Mouse (Mus musculus) monocyte, adult 5-6 weeks (primary cell): ENCODE measurements around the gene Olfr315. TPM values are rescaled to one million over a fixed set of nuclear protein-coding genes. Genes with fewer than 3 reads are reported as not detected.
"Not testable (repeated sequence)": the region's sequence is repeated elsewhere in the genome, so short reads cannot be mapped to it uniquely, and the experiment has no call there.

ENCODE experiments used
- ATAC-seq: fragments of 153-309, 156-312 bp; replicated peaks from 2 replicates; pipeline ENCODE4 v1.8.0; 2017; ENCODE audit warnings: mild to moderate bottlenecking; ENCODE audit not compliant: low TSS enrichment, insufficient number of reproducible peaks, severe bottlenecking, poor library complexity, low FRiP score
- total RNA-seq: library from RNA; stranded (forward); fragments of 200-1000, 200-491, 200-594 nt; gene quantifications from 3 replicates; pipeline ENCODE4 v1.2.3, GENCODE M21; 2017

Gene Olfr315
- total RNA-seq, result not detected in 3 replicates

DNA sequence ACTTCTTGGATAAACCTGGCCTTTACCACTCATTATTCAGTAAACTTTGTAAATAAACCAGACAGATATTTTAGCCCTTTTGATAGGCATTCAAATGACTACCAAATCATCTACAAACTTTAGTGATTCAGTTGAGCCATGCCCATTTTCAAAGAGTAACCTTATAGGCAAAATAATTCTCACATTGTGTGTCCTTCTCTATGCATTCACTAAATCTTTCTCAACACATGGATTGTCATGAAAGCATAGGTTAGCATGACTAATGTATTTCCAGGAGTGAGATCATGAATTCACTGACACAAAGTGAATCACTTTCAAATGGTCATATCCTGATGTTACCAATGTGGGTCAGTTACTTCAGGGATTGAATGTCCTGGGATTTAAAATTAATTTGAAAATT is at the start of gene Olfr315:
TSS of gene Olfr315 (plus strand) at position 301 of the 400 bp plus-strand sequence.
- no peak for ATAC-seq

DNA sequence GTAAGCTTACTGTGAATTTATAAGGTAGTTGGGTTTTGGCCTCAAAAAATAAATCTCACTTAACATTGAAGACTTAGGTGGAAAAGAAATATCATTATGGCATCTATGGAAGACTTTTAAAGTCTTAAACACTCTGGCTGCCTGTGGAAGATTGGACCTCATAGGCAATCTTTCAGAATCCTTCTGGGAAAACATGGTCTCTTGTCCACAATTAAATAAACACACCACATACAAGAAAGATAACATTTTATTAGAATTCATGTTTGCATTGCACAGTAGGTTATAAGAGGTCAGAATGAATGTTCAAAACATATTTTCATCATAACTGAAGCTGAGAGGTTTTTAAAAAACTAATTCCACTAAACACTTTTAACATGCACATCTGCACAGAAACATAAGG is 49.1 kb upstream of the Olfr315 start, which contains the start of gene Olfr318:
TSS of gene Olfr318 (minus strand) at position 101 of the 400 bp plus-strand sequence.
- ATAC-seq, result no peak

DNA sequence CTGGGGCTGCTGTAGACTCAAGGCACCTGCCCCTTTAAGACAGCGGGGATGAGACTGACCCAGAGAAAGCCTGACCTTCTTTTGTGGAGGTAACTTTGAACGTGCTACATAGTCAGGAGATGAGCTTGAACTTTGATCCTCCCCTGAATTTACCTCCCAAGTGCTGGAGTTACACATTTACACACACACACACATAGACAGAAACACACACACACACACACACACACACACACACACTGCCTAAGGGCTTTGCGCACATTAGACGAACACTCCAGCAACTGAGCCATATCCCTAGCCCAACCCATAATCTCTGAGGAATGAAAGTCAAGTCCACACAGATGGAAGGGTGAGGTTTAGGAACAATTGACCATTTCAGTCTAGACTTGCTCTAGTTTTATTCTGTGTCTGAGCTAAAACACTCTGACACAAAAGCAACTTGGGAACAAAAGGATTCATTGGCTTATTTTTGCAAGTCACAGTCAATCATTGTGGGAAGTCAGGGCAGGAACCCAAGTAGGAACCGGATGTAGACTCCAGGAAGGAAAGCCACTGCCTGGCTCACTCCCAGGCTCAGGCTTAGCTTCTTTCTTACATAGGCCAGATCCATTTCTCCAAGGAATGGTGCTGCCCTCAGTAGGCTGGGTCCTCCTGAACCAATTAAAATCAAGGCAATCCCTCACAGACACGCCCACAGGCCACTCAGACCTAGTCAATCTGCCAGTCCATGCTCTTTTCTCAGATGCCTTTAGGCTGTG is 44.9 kb upstream of the Olfr315 start:
- ATAC-seq, result not testable (repeated sequence)

DNA sequence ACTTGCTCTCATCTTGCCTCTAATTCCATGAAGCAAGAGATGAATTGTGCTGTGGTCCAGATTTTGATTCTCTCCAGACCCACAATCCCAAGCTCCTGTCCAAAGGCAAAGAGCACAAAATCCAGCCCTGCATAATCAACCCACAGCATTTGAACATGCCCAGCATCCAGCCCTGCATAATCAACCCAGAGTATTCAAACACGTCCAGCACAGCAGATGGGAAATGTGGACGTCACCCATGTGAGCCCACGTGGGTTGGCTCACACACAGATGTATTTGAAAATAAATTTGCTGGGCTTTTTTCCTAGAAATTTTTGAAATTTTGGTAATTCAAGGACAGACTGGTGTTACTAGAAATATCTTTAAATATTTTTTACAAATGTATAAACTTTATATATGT is 39.6 kb upstream of the Olfr315 start:
- ATAC-seq, result no peak

DNA sequence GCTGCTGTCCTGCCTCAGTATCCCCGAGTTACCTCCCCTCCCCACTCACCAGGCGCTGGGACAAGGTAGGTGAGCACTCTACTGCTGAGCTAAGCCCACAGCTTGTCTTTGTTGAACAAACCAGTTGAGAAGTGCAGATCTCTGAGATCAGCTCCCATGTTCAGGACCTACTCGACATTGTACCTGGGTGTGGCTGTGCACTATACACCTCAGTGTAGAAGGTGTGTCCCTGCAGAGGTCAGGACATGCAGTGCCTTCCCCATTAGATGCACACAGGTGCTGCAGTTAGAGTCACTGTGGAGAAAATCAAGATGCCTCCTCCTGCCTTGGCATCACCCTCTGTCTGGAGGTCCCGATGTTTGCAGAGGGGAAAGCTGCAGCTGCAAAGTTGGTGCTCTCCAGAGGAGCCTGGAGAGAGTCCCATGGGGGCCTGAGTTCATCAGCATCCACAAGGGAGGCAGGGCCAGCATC is 34.2 kb upstream of the Olfr315 start, which contains the start of gene Olfr317:
TSS of gene Olfr317 (minus strand) at position 421 of the 471 bp plus-strand sequence.
- ATAC-seq, result no peak

DNA sequence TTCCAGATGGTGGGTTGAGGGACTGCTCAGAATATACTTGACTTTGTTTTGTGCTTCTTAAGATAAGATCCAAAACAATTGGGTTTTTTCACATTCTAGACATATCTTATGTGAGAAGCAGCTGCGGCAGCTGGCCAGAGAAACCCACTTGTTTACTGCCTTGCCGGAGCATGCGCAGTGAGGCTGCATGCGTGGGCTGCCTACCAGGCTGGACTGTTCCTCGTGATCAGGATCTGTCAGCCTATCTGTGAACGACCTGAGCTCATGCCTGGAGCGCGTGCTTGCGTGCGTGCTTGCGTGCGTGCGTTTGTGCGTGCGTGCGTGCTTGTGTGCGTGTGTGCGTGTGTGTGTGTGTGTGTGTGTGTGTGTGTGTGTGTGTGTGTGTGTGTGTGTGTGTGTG is 21.9 kb upstream of the Olfr315 start:
- ATAC-seq, result not testable (repeated sequence)

DNA sequence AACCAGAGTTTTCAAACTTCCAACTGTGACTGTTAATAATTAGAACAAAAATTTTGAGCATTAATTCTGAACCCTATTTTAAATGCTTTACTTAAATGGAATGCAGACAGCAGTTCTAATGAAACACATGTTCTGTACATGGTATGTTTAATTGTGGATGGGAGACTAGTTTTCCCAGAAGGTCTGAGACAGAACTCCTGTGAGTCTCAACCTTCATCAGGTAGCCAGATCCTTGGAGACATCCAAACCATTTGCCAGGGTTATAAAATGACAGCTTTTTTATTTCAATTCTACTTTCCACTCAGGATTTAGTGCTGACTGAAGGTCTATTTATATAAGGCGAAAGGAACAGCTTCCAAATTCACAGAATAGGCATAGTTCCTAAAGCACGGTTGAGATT is 20.6 kb upstream of the Olfr315 start, which contains the start of gene Olfr316:
TSS of gene Olfr316 (plus strand) at position 301 of the 400 bp plus-strand sequence.
- ATAC-seq, result no peak

DNA sequence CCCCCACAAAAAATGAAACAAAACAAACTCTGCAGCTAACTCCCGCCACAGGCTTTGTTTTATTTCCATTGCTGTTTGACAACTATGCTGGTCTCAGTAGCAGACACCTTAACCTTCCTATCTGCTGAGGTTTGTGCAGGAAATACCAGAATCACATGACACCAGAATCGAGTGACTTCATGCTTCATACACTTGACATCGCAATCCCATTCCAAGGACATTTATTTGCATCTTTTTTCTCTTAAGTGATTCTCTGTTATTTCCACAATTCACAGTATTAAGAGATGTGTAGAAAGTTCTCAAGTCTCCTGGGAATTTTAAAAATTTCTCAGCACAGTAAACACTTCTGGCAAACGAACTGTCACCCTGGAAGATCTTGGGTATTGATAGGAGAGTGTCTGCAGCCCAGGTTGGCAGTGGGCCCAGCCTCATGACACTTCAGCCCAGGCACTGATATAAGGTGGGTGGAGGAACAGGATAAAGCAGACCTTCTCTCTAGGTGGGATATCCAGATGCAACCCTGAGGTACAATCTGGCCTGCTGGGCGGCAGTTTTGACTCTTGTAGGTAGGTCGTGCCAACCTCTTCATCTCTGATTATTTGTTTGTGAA is 9.6 kb downstream of the Olfr315 start, which contains the start of gene Olfr314:
TSS of gene Olfr314 (plus strand) at position 473 of the 610 bp plus-strand sequence.
- no peak for ATAC-seq

DNA sequence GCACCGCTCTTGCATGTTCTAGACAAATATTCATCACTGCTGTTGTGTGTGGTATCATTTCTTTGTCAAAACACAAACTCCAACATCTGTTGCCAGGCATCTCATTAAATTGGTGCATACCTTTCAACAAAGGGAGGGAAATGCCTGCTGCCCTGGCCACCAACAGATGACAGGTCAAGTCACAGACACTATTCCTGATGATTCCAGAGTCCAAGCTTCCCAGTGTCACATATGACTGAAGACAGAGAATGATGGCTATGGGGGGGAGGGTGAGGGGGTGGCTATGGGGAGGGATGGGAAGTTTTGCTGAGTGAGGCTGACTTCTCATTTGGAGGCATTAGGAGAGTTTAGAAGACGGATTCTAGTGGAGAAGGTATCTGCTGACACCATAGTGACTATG is 11.2 kb downstream of the Olfr315 start:
- ATAC-seq, result no peak

DNA sequence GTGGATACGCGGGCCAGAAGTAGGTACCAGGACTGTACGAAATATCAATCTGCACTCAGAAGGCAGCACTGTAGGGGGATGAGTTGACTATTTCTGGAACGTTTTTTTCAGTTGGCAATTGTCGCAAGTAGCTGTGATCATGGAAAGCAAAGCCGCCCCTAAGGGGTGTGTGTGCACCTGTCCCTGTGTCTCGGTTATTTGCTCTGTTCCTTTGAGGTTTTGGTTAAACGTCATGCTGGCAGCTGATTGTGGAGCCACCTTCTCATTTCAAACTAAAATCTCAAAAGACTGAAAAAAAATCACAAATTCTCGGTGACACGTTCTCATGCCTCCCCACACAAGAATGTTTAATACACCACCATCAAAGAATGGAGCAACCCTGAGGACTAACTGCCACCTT is 14.7 kb downstream of the Olfr315 start:
- ATAC-seq, result no peak

DNA sequence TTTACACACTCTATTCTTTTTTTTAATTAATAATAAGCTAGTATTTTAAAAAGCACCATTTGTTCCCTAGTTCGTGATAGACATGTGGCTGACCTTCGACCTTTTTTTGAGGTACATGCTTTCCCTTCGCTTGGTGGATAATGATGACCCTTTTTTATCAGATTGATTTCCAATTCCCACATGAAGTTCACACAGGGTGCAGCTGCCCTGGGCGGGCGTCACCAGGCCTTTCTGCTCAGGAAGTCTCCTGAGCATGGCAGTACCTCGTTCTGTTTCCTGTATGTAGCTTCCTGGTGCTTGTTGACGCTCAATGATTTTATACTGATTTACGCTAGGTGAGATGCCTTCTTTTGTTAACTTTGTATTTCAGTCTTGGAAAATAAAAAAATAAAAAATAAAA is 15.4 kb downstream of the Olfr315 start:
- no peak for ATAC-seq

DNA sequence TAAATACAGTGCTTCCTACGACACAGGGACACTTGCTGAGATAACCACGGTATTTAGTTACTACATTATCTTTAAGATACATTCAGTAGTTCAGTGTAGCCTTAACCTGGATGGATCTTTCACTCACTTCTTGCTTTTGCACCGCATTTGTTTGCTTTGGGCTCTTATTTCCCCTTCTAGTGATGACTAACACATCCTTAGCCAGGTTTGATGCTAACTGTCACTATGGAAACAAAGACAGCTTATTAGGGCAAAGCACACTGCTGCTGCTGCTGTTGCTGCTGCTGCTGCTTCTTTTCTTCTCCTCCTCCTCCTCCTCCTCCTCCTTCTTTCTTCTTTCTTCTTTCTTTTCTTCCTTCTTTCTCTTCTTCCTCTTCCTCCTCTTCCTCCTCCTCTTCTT is 16.5 kb downstream of the Olfr315 start:
- no peak for ATAC-seq

DNA sequence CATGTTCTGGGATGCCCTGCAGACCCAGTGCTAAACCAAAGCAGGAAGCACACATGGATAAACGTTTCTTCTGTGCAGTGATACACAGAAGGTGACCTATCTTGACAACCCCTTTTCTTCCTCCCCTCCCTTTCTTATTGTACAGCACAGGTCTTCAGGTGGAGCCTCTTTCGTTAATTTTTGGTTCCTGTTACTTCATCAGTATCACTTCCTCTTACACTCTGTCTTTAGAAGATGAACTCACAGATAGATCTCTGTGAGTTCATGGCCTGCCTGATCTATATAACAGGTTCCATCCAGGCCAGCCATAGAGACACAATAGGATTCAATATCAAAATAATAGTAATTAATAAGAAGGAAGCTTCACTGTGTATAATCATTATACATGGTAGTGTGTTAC is 17.1 kb downstream of the Olfr315 start:
- ATAC-seq, result no peak

DNA sequence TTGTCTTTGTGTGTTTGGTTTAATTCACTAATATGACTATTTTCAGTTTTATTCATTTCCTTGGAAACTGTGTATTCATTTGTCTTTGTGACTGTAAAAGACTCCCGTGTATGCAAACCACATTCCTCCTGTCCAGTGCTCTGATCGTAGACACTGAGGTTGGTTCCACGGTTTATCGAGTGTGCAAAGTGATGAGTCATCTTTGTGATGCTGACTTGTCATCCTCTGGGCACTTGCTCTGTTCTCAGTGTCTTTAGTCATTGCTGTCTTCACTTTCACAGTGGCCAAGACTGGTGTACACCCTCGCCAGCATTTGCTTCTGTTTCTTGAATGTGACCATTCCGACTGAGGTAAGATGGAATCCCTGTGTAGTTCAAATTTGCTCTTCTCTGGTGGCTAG is 17.7 kb downstream of the Olfr315 start:
- ATAC-seq, result no peak

DNA sequence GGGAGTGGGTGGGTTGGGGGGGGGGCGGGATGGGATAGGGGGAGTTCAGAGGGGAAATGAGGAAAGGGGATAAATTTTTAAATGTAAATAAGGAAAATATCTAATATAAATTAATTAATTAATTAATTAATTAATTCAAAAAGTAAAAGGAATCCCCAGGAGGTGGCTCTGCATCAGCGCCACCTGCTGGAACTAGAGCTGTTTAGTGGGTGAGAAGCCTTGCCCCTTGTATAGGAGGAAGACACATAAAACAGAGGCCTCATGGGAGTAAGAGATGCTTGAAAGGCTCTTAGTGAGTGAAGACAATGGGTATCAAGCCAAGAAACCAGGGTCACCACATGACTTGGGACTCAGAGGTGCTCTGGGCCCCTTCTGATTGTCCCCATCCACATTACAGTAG is 22.9 kb downstream of the Olfr315 start:
- no peak for ATAC-seq

DNA sequence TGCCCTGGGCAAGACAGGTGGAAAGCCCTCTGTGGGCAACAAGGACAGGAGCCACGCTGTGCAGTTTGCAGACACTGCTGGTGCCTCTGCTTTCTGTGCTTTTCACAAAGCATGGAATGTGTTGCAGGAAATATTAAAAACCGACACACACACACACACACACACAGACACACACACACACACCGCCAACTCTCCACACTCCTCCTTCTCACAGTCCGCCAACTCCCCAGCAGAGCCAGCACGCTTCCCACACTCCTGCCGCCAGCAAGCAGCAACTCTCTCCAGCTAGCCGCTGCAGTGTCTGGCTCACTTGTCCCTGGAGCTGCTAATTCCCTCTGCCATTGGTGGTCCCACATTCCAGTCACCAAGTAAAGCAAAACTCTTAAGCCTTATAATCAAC is 23.9 kb downstream of the Olfr315 start:
- ATAC-seq, result no peak

DNA sequence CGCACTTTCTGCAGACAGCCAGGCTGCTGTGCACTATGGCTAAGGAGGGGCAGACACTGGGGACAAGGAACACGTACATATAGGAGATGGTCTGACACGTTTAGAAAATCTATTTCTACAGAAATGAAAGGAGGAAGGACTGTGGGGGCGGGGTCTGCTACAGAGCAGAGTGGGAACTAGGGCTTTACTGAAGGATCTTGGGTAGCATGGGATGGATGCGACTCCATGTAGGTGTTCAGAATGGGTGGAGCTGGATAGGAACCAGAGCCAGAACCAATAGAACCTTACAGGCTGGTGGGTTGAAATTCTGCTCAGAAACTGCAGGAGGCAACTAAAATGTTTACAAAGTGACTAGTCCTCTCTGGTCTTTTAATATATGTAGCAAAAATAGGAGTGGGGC is 26.8 kb downstream of the Olfr315 start:
- no peak for ATAC-seq

DNA sequence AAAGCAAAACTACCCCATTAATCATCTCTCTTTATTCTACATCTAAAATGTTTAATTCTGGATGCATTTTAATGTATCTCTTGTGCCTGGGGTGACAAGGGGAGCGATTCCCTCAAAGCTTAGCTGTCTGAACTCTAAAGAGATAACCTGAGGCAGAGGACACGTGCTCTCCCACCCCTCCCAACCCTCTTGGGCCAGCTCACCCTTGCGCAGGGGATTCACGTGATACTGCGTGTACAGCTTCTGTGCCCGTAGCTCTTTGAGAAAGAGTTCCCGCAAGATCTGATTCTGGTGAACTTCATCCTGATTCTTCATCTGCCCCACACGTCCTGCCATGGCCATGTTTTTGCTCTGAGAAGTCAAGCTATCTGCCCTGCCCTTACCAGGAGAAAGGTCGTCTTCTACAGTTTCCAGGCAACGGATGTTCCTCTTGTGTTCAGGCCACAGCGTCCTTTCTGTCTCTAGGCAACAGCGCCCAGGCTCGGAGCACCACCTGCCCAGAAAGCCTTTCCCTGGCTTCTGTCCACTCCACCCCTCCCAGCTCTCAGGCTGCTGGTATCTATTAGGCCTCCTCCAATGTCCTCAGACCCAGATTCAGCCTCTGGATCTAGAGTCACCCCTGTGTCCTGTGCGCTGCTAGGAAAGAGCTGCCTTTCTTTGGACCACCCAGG is 28.7 kb downstream of the Olfr315 start, which contains the start of gene Fam183b:
TSS of gene Fam183b (minus strand) at position 403 of the 671 bp plus-strand sequence.
- no peak for ATAC-seq

DNA sequence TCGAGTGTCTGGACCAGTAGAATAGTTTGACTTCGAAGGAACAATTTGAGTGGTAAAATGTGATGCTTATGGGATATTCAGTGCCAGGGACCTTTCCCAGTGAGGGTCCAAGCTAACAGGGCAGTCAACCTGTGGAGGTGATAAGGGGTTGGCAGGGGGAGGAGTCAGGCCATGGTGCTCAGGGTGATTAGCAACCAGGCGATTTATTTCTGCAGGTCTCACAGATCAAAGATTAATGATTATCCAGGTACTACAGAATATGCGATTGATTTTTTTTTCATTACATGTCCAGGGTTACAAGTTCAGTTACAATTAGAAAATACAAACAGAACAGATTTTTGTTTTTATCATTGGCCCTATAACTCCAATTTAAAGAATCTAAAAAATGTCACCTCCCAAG is 30.9 kb downstream of the Olfr315 start:
- ATAC-seq, result no peak
